Mouse (Mus musculus): ENCODE data around the gene Oas1e. TPM values are rescaled to one million over a fixed set of nuclear protein-coding genes. Genes with fewer than 3 reads are reported as not detected.
"Not testable (repeated sequence)": the region's sequence is repeated elsewhere in the genome, so short reads cannot be mapped to it uniquely, and the experiment has no call there.

The Oas1e gene
- polyA plus RNA-seq (2014; fragmentation: Nextera tagmentation; extraction: Ambion mirVana), result 0.18 TPM in 1 of 2 replicates, not detected in the other

GRCm38 (mm10) chr5:120795480-120796034, at the start of gene Oas1e:
Gene Oas1e (minus strand): TSS chr5:120795530.
- WGBS, result 68% methylated on average over 9 of the region's 9 CpGs
- not testable (repeated sequence) for H3K4me1 ChIP-seq (ENCODE audit: control insufficient read depth, insufficient read depth, low read length); DNase-seq (ENCODE audit: low spot score); ATAC-seq (ENCODE audit: insufficient read depth, low FRiP score, low TSS enrichment); H3K27me3 ChIP-seq (ENCODE audit: control insufficient read depth, insufficient read depth, low read length); H3K4me3 ChIP-seq (ENCODE audit: low read depth, low read length); H3K36me3 ChIP-seq (ENCODE audit: control insufficient read depth, insufficient read depth, low read length); H3K27ac ChIP-seq (ENCODE audit: low read depth, low read length); H3K9ac ChIP-seq (ENCODE audit: low read length); H3K4me2 ChIP-seq (ENCODE audit: low read depth); H3K9me3 ChIP-seq (ENCODE audit: control insufficient read depth, low read length)

- no peak for ATAC-seq (ENCODE audit: insufficient read depth, low FRiP score, low TSS enrichment)
- no peaks in the 10 kb centered on the region for H3K36me3 ChIP-seq (ENCODE audit: control insufficient read depth, insufficient read depth, low read length)
- 91% methylated on average over 3 of the region's 3 CpGs for WGBS
- no peak overlapping the region for H3K27ac ChIP-seq (ENCODE audit: low read depth, low read length)
- H3K9ac ChIP-seq (ENCODE audit: low read length), result no peak overlapping the region
- no peaks in the 10 kb centered on the region for H3K4me1 ChIP-seq (ENCODE audit: control insufficient read depth, insufficient read depth, low read length)
- H3K4me3 ChIP-seq (ENCODE audit: low read depth, low read length), result no peak overlapping the region
- no peak for DNase-seq (ENCODE audit: low spot score)
- H3K27me3 ChIP-seq (ENCODE audit: control insufficient read depth, insufficient read depth, low read length), result no peaks in the 10 kb centered on the region
- no peaks in the 10 kb centered on the region for H3K9me3 ChIP-seq (ENCODE audit: control insufficient read depth, low read length)
- H3K4me2 ChIP-seq (ENCODE audit: low read depth), result no peak overlapping the region
Observed at GRCm38 (mm10) chr5:120844713-120845112, 49.4 kb upstream of the Oas1e start.

- no peaks in the 10 kb centered on the region for H3K9me3 ChIP-seq (ENCODE audit: control insufficient read depth, low read length)
- H3K36me3 ChIP-seq (ENCODE audit: control insufficient read depth, insufficient read depth, low read length), result no peaks in the 10 kb centered on the region
- peak; percentile 48 for DNase-seq (ENCODE audit: low spot score)
- no peak overlapping the region for H3K27ac ChIP-seq (ENCODE audit: low read depth, low read length)
- H3K4me1 ChIP-seq (ENCODE audit: control insufficient read depth, insufficient read depth, low read length), result no peaks in the 10 kb centered on the region
- H3K27me3 ChIP-seq (ENCODE audit: control insufficient read depth, insufficient read depth, low read length), result no peaks in the 10 kb centered on the region
- no peak overlapping the region for H3K4me2 ChIP-seq (ENCODE audit: low read depth)
- WGBS, result 9% methylated on average over 8 of the region's 8 CpGs
- H3K4me3 ChIP-seq (ENCODE audit: low read depth, low read length), result no peak overlapping the region
- H3K9ac ChIP-seq (ENCODE audit: low read length), result no peak overlapping the region
- no peak for ATAC-seq (ENCODE audit: insufficient read depth, low FRiP score, low TSS enrichment)
Observed at GRCm38 (mm10) chr5:120836731-120837585, 41.6 kb upstream of the Oas1e start.

- H3K27ac ChIP-seq (ENCODE audit: low read depth, low read length), result no peak overlapping the region
- no peak overlapping the region for H3K4me3 ChIP-seq (ENCODE audit: low read depth, low read length)
- H3K9me3 ChIP-seq (ENCODE audit: control insufficient read depth, low read length), result no peaks in the 10 kb centered on the region
- no peaks in the 10 kb centered on the region for H3K27me3 ChIP-seq (ENCODE audit: control insufficient read depth, insufficient read depth, low read length)
- no peak for ATAC-seq (ENCODE audit: insufficient read depth, low FRiP score, low TSS enrichment)
- H3K4me2 ChIP-seq (ENCODE audit: low read depth), result no peak overlapping the region
- DNase-seq (ENCODE audit: low spot score), result no peak
- WGBS, result 10% methylated on average over 17 of the region's 17 CpGs
- no peaks in the 10 kb centered on the region for H3K36me3 ChIP-seq (ENCODE audit: control insufficient read depth, insufficient read depth, low read length)
- H3K4me1 ChIP-seq (ENCODE audit: control insufficient read depth, insufficient read depth, low read length), result no peaks in the 10 kb centered on the region
- H3K9ac ChIP-seq (ENCODE audit: low read length), result no peak overlapping the region
Observed at GRCm38 (mm10) chr5:120833335-120834280, 38.3 kb upstream of the Oas1e start.

GRCm38 (mm10) chr5:120831031-120831430, 35.7 kb upstream of the Oas1e start:
- Histone ChIP-seq H3K36me3 (ENCODE audit: control insufficient read depth, insufficient read depth, low read length) (no peaks in the 10 kb centered on the region), H3K27me3 (ENCODE audit: control insufficient read depth, insufficient read depth, low read length) (no peaks in the 10 kb centered on the region), H3K27ac (ENCODE audit: low read depth, low read length) (no peak overlapping the region), H3K9ac (ENCODE audit: low read length) (no peak overlapping the region), H3K4me1 (ENCODE audit: control insufficient read depth, insufficient read depth, low read length) (no peaks in the 10 kb centered on the region), H3K4me2 (ENCODE audit: low read depth) (no peak overlapping the region), H3K4me3 (ENCODE audit: low read depth, low read length) (no peak overlapping the region), H3K9me3 (ENCODE audit: control insufficient read depth, low read length) (no peaks in the 10 kb centered on the region)
- DNase-seq (ENCODE audit: low spot score), result no peak
- ATAC-seq (ENCODE audit: insufficient read depth, low FRiP score, low TSS enrichment), result no peak
- 82% methylated on average over 4 of the region's 4 CpGs for WGBS

GRCm38 (mm10) chr5:120818999-120819398, 23.7 kb upstream of the Oas1e start:
- Histone ChIP-seq H3K9me3 (ENCODE audit: control insufficient read depth, low read length) (peaks cover 3% of the 10 kb centered on the region; the same call in 1 of the 2 replicates), H3K4me3 (ENCODE audit: low read depth, low read length) (no peak overlapping the region), H3K27ac (ENCODE audit: low read depth, low read length) (no peak overlapping the region), H3K4me1 (ENCODE audit: control insufficient read depth, insufficient read depth, low read length) (no peaks in the 10 kb centered on the region), H3K9ac (ENCODE audit: low read length) (no peak overlapping the region), H3K4me2 (ENCODE audit: low read depth) (no peak overlapping the region), H3K27me3 (ENCODE audit: control insufficient read depth, insufficient read depth, low read length) (no peaks in the 10 kb centered on the region), H3K36me3 (ENCODE audit: control insufficient read depth, insufficient read depth, low read length) (no peaks in the 10 kb centered on the region)
- DNase-seq (ENCODE audit: low spot score) (no peak), ATAC-seq (ENCODE audit: insufficient read depth, low FRiP score, low TSS enrichment) (no peak)

GRCm38 (mm10) chr5:120815949-120816348, 20.6 kb upstream of the Oas1e start:
- Histone ChIP-seq H3K4me2 (ENCODE audit: low read depth) (no peak overlapping the region), H3K27me3 (ENCODE audit: control insufficient read depth, insufficient read depth, low read length) (no peaks in the 10 kb centered on the region), H3K4me1 (ENCODE audit: control insufficient read depth, insufficient read depth, low read length) (peaks cover 3% of the 10 kb centered on the region; the same call in 1 of the 2 replicates), H3K9me3 (ENCODE audit: control insufficient read depth, low read length) (peaks cover 3% of the 10 kb centered on the region; the same call in 1 of the 2 replicates), H3K27ac (ENCODE audit: low read depth, low read length) (no peak overlapping the region), H3K9ac (ENCODE audit: low read length) (no peak overlapping the region), H3K4me3 (ENCODE audit: low read depth, low read length) (no peak overlapping the region), H3K36me3 (ENCODE audit: control insufficient read depth, insufficient read depth, low read length) (no peaks in the 10 kb centered on the region)
- no peak for DNase-seq (ENCODE audit: low spot score)
- 62% methylated on average over 3 of the region's 3 CpGs for WGBS
- ATAC-seq (ENCODE audit: insufficient read depth, low FRiP score, low TSS enrichment), result no peak

GRCm38 (mm10) chr5:120813023-120813422, 17.7 kb upstream of the Oas1e start:
- no peak overlapping the region; the same call in 1 of the 2 replicates for H3K9ac ChIP-seq (ENCODE audit: low read length)
- no peaks in the 10 kb centered on the region for H3K27me3 ChIP-seq (ENCODE audit: control insufficient read depth, insufficient read depth, low read length)
- ATAC-seq (ENCODE audit: insufficient read depth, low FRiP score, low TSS enrichment), result no peak
- no peaks in the 10 kb centered on the region for H3K36me3 ChIP-seq (ENCODE audit: control insufficient read depth, insufficient read depth, low read length)
- H3K27ac ChIP-seq (ENCODE audit: low read depth, low read length), result no peak overlapping the region
- no peak overlapping the region; the same call in 1 of the 2 replicates for H3K4me3 ChIP-seq (ENCODE audit: low read depth, low read length)
- peak overlapping the region; percentile 41; the same call in 1 of the 2 replicates for H3K4me2 ChIP-seq (ENCODE audit: low read depth)
- 87% methylated on average over 6 of the region's 6 CpGs for WGBS
- DNase-seq (ENCODE audit: low spot score), result no peak
- no peaks in the 10 kb centered on the region for H3K9me3 ChIP-seq (ENCODE audit: control insufficient read depth, low read length)
- H3K4me1 ChIP-seq (ENCODE audit: control insufficient read depth, insufficient read depth, low read length), result peaks cover 3% of the 10 kb centered on the region; the same call in 1 of the 2 replicates

Data from neural tube, embryonic 11.5 days (tissue).